Mouse (Mus musculus) liver, postnatal 0 days (tissue): ENCODE measurements around the gene Fbxw7.

Experiments used
- CTCF ChIP-seq: sonication (generic); IDR thresholded peaks from 2 replicates; pipeline ENCODE4 v1.5.1; 2016; ENCODE audit warnings: antibody characterized with exemption, low read depth
- EP300 ChIP-seq: IDR thresholded peaks from 2 replicates; pipeline ENCODE4 v1.6.1; 2016; ENCODE audit warnings: antibody characterized with exemption, low read depth, mild to moderate bottlenecking

- no peak for TF ChIP-seq CTCF
- no peak for TF ChIP-seq EP300
Measured at GRCm38 (mm10) chr3:84860669-84861068, 45.6 kb downstream of the Fbxw7 start.
